Mouse (Mus musculus): ENCODE data around the gene Iqschfp.

Iqschfp gene

DNA sequence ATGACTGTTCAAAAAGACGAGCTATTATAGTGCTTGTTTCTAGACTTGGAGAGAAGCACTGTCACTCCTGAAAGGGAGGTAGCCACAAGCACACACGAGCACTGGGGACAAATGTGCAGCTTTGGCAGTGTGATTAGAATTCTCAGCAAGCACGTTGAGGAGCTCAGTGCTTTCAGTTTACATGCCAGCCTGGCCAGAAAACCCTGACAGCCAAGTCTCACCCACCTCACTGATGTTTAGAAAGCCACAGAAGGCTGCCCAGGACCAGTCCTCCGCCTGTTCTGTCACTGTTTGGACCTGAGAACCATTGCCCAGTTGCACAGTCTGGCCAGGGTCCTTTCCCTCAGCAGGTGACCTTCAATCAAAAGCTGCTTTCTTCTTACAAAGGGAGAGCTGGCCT lies 768.5 kb downstream of the Iqschfp start:
- no peaks in the 10 kb centered on the region for H3K27me3 ChIP-seq (ENCODE audit: control insufficient read depth, insufficient read depth, low read length, poor library complexity, severe bottlenecking)
- DNase-seq (ENCODE audit: low read depth, low spot score): no peak
- no peaks in the 10 kb centered on the region for H3K36me3 ChIP-seq (ENCODE audit: control insufficient read depth, insufficient read depth, low read length, poor library complexity, severe bottlenecking)

DNA sequence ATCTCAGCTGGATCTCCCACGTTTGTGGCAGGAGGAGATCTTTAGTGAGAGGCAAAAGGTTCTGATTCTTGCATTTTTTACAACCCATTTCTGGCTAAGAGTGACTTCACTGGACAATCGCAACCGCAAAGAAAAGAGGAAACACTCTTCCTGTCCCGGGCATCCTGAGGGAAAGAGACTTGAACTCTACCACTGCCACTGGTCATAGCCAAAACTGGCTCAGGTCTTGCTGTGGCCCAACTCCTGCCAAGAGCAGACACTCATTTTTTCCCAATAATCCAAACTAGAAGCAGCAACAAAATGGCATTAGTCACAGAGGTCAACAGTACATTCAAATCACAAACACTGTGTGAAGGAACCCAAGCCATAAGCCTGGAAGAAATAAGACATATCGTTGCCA lies 770.4 kb downstream of the Iqschfp start:
- no peaks in the 10 kb centered on the region for H3K27me3 ChIP-seq (ENCODE audit: control insufficient read depth, insufficient read depth, low read length, poor library complexity, severe bottlenecking)
- no peaks in the 10 kb centered on the region for H3K36me3 ChIP-seq (ENCODE audit: control insufficient read depth, insufficient read depth, low read length, poor library complexity, severe bottlenecking)
- no peak for DNase-seq (ENCODE audit: low read depth, low spot score)

DNA sequence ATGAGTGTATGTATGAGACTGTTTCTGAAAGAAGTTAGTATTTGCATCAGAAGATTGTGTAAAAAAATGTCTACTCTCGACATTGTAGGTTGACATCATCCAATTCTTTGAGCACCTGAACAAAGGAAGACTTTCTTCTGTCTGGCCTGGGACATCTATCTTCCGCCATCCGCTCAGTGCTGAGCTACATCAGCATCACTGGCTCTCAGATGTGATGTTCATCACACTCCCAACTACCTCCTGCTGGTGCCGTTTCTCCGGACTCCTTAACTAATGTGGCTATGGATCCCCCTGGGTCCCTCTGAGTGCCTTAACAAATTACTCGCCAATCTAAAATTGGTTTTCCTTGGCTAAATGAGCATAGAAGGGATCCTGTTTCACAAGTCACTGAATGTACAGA lies 772.3 kb downstream of the Iqschfp start:
- H3K27me3 ChIP-seq (ENCODE audit: control insufficient read depth, insufficient read depth, low read length, poor library complexity, severe bottlenecking): no peaks in the 10 kb centered on the region
- no peaks in the 10 kb centered on the region for H3K36me3 ChIP-seq (ENCODE audit: control insufficient read depth, insufficient read depth, low read length, poor library complexity, severe bottlenecking)
- DNase-seq (ENCODE audit: low read depth, low spot score): no peak

DNA sequence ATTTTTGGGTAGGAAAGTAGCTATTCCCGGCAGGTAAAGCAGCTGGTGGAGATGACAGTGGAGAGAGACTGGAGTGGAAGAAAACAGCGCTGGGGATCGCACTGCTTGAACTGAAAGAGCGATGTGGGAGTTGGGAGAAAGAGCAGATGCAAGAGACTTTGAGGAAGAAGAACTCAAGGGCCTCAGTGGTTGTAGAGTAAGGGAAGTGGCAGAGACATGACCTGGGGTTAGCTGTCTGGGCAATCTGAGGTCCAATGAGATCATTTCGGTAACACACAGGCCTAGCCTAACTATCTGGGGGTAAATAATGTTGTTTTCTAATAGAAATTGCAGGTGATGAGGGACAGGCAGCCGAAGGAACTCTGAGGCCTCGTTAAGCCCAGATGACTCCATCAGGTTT lies 774.3 kb downstream of the Iqschfp start:
- Histone ChIP-seq H3K36me3 (ENCODE audit: control insufficient read depth, insufficient read depth, low read length, poor library complexity, severe bottlenecking) (no peaks in the 10 kb centered on the region), H3K27me3 (ENCODE audit: control insufficient read depth, insufficient read depth, low read length, poor library complexity, severe bottlenecking) (no peaks in the 10 kb centered on the region)
- DNase-seq (ENCODE audit: low read depth, low spot score): no peak

DNA sequence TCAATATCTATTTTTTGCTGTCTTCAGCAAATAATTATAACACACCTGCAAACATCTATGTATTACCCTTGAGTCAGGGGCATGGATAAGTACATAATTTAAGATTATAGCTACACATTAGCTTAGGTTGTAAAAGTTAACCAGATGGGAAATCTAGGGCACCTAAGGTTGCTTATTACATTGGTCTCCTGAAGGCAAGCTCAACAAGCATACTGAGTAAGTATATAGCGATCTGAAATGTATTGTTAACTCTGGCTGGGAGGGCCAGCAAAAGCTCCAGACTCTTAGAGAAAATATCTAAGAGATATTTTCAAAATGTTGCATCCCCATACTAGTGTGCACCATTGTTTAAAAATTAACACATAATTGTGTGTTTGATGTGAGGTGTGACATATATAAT lies 775.8 kb downstream of the Iqschfp start:
- H3K27me3 ChIP-seq (ENCODE audit: control insufficient read depth, insufficient read depth, low read length, poor library complexity, severe bottlenecking): no peaks in the 10 kb centered on the region
- DNase-seq (ENCODE audit: low read depth, low spot score): no peak
- H3K36me3 ChIP-seq (ENCODE audit: control insufficient read depth, insufficient read depth, low read length, poor library complexity, severe bottlenecking): no peaks in the 10 kb centered on the region

DNA sequence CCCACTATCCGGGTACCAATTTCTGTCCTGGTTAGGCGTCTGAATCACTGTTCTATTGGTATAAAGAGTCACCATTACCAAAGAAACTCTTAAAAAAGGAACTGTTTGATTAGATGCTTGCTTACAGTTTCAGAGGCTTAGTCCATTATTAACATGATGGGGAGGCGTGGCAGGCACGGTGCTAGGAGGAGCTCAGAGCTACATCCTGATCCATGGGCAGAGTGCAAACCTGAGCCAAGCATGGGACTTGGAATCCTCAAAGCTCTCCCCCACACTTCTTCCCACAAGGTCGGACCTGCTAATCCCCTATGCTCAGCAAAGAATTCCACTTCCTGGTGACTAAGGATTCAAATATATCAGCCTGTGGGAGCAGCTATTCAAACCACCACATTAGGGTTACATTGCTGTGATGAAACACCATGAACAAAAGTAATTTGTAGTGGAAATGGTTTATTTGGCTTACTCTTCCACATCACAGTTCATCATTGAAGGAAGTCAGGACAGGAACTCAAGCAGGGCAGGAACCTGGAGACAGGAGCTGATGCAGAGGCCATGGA lies 777.5 kb downstream of the Iqschfp start:
- H3K27me3 ChIP-seq (ENCODE audit: control insufficient read depth, insufficient read depth, low read length, poor library complexity, severe bottlenecking): no peaks in the 10 kb centered on the region
- no peaks in the 10 kb centered on the region for H3K36me3 ChIP-seq (ENCODE audit: control insufficient read depth, insufficient read depth, low read length, poor library complexity, severe bottlenecking)
- no peak for DNase-seq (ENCODE audit: low read depth, low spot score)

DNA sequence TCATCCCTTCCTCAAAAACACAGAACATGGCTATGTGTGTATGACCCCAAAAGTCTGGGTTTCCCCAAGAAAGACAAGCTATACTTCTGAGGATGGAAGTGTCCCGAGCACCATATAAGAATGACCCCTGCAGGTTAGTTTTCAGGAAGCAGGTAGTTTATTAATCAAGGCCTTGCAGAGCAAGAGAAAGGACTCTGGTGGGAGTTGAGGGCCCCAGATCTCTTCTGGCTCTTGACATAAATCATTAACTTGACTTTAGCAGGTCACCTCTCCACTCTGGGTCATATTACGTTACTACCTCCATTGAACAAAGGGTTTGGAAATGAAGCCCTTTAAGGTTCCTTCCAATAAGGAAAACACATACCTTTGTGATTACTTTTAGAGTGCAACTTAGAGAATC lies 782.7 kb downstream of the Iqschfp start:
- Histone ChIP-seq H3K36me3 (ENCODE audit: control insufficient read depth, insufficient read depth, low read length, poor library complexity, severe bottlenecking) (no peaks in the 10 kb centered on the region), H3K27me3 (ENCODE audit: control insufficient read depth, insufficient read depth, low read length, poor library complexity, severe bottlenecking) (0 out of 2 replicates have a peak, but pooled peaks cover 2% of the 10 kb centered on the region)
- no peak for DNase-seq (ENCODE audit: low read depth, low spot score)

DNA sequence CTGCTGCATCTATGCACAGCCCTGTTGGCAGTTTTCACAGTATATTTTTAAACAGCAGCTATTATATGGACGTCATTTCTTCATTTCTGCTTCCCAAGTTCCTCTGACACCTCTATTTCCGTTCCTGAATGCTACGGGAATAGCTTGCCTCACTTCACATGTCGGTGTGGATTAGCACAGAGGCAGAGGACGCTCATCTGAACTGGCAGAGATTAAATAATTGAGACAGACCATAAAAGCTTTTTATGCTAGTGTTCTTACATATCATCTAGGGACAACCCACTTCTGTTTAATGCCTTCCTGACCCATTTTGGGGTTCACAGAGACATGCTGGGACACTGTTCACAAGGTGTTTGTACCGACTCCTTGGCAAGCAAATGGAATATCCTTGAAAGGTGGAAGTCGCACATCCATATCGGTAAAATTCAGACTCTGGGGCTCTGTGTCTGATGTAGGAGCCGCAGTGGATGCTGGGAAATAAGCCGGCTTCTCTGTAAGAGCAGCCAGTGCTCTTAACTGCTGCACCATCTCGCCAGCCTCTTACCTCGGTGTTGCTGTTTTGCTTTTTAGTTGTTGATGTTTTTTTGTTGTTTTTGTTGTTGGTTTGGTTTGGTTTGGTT lies 783.3 kb downstream of the Iqschfp start:
- Histone ChIP-seq H3K36me3 (ENCODE audit: control insufficient read depth, insufficient read depth, low read length, poor library complexity, severe bottlenecking) (no peaks in the 10 kb centered on the region), H3K27me3 (ENCODE audit: control insufficient read depth, insufficient read depth, low read length, poor library complexity, severe bottlenecking) (0 out of 2 replicates have a peak, but pooled peaks cover 2% of the 10 kb centered on the region)
- no peak for DNase-seq (ENCODE audit: low read depth, low spot score)

Data from splenic B cell, adult 2 months (primary cell).